Mouse (Mus musculus): ENCODE results near the gene Thsd4. TPM values are rescaled to one million over a fixed set of nuclear protein-coding genes. Genes with fewer than 3 reads are reported as not detected.

Gene Thsd4
- polyA plus RNA-seq, 1 experiment = 1.9 TPM

- no peaks in the 10 kb centered on the region; the same call in 1 of the 2 replicates for H3K9me3 ChIP-seq (replicated peaks; ENCODE audit: control insufficient read depth, insufficient read depth, low read length, poor library complexity, severe bottlenecking)
- no peak overlapping the region for H3K27ac ChIP-seq (ENCODE audit: insufficient read depth, low read length)
- no peaks in the 10 kb centered on the region for H3K27me3 ChIP-seq (ENCODE audit: control insufficient read depth, insufficient read depth, low read length, poor library complexity, severe bottlenecking)
- no peaks in the 10 kb centered on the region for H3K4me1 ChIP-seq (ENCODE audit: control insufficient read depth, insufficient read depth, low read length)
- no peak overlapping the region for H3K4me3 ChIP-seq (ENCODE audit: low read depth, low read length)
- H3K9ac ChIP-seq (ENCODE audit: low read depth, poor library complexity, severe bottlenecking) = no peak overlapping the region
- TF ChIP-seq POLR2A (IDR thresholded peaks at IDR 0.05; ENCODE audit: insufficient read depth, low read length) (no peak), EP300 (IDR thresholded peaks at IDR 0.05; ENCODE audit: insufficient read depth, low read depth, low read length) (no peak), CTCF (IDR thresholded peaks at IDR 0.05; ENCODE audit: low read depth, low read length) (no peak)
- H3K36me3 ChIP-seq (ENCODE audit: control insufficient read depth, insufficient read depth, low read length, poor library complexity, severe bottlenecking) = no peaks in the 10 kb centered on the region
Observed at GRCm38 (mm10) chr9:59930248-59930647, 591.6 kb downstream of the Thsd4 start.

Other genes with a start within 250 kb of the Thsd4 start
- gene Lrrc49, start 166.1 kb upstream of the Thsd4 start, polyA plus RNA-seq (2011; ENCODE audit: insufficient read depth, insufficient read length, low read depth, missing spikeins) = 3.6 and 5.7 TPM in 2 replicates
- 0.37 TPM in 1 of 2 replicates, not detected in the other for gene Larp6, start 190.9 kb upstream of the Thsd4 start, polyA plus RNA-seq (2011; ENCODE audit: insufficient read depth, insufficient read length, low read depth, missing spikeins)